Mouse (Mus musculus): ENCODE measurements around the gene Rad51c.
"Not testable (repeated sequence)": the region's sequence is repeated elsewhere in the genome, so short reads cannot be mapped to it uniquely, and the experiment has no call there.

The Rad51c gene

GRCm38 (mm10) chr11:87432447-87432846, 27.7 kb upstream of the Rad51c start:
- DNase-seq (ENCODE audit: low spot score in 2 of 2), result no peak

- not testable (repeated sequence) for DNase-seq (ENCODE audit: low spot score in 2 of 2)
Measured at GRCm38 (mm10) chr11:87431813-87432212, 27.1 kb upstream of the Rad51c start.

DNA sequence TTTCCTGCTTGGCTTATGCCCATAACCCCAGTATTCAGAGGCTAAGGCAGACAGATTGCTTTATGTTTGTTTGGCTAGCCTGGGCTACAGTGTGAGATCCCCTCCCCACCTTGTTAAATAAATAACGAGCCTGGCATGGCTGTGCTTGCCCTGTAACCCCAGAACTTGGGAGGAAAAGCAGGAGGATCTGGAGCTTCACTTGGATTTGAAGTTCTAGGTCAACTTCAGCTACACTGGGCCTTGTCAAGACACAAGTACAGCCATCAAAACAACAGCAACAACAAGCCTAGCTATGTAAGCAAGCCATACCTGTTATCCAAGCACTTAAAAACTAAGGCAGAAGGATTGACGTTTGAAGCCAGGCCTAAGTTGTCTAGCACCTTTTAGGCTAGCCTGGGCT, 25.6 kb upstream of the Rad51c start:
- no peak for DNase-seq (ENCODE audit: low spot score in 2 of 2)

DNA sequence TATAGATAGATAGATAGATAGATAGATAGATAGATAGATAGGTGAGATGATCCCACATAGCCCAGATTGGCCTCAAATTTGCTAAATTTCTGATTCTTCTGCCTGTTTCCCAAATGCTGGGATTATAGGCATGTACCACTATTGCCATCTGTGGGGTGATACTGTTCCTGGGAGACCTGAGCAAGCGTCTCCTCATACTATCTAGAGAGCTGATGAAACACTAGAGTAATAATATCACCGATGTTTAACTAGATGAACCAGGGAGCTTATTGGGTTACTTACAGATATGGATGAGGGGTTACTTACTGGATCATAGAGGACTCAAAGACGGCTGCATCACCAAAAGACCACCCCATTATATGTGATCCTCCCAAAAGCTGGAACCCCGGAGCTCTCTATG, 24.6 kb upstream of the Rad51c start:
- DNase-seq (ENCODE audit: low spot score in 2 of 2), result no peak

DNA sequence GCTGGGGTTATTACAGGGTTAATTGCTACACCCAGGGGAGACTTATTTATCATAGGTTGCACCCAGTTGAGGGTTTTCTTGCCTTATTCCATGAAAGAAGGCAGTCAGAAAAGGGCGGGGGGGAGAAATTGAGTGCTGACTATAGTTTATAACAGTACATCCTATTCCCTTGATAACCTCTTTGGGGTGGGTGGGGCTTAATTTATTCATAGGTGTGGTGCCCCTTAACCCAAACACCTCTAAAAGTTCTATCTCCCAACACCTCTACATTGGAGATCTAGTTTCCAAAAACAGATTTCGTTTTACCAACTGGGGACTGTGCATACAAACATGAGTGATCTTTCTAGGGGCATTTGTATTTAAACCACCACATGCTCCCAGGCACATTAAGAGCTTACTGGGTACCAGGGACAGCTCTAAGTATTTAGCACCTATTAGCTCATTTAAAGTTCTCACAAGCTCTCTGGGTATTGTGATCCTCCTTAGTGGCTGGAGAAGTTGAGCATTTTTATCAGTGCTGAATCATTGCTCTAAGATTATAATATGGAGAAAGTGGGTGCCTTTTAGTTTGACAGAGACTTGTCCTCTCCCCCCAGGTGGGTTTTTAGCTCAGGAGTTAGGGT, 23.4 kb upstream of the Rad51c start:
- no peak for DNase-seq (ENCODE audit: low spot score in 2 of 2)

- DNase-seq (ENCODE audit: low spot score in 2 of 2), result no peak
Measured at GRCm38 (mm10) chr11:87427273-87428050, 22.7 kb upstream of the Rad51c start.

DNA sequence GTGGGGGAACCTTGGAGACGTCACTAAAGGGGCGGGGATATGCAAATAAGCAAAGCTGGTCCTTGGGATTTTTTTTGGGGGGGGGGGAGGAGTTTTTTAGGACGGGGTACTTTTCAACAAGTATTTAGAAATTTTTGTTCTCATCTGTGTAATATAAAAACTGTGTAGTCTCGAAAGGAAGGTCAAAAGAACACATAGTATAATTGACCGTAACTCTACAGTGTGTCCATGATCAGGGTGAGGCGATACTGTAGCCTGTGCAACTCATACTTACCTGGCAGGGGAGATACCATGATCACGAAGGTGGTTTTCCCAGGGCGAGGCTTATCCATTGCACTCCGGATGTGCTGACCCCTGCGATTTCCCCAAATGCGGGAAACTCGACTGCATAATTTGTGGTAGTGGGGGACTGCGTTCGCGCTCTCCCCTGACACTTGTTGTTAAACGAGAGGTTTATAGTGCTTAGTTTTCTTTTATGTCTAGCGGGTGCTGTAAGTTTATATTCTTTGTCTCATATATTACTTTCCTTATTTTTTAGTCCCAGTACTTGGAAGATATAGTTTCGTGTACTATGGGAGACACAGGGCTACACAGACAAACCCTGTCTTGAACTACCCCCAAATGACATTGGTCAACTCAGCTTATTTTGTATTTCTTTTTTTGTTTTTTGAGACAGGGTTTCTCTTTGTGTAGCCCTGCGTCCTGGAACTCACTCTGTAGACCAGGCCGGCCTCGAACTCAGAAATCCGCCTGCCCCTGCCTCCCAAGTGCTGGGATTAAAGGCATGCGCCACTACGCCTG, 21.9 kb upstream of the Rad51c start:
- peak; percentile 77 for DNase-seq (ENCODE audit: low spot score in 2 of 2)

- no peak for DNase-seq (ENCODE audit: low spot score in 2 of 2)
Measured at GRCm38 (mm10) chr11:87426121-87426449, 21.3 kb upstream of the Rad51c start.

DNA sequence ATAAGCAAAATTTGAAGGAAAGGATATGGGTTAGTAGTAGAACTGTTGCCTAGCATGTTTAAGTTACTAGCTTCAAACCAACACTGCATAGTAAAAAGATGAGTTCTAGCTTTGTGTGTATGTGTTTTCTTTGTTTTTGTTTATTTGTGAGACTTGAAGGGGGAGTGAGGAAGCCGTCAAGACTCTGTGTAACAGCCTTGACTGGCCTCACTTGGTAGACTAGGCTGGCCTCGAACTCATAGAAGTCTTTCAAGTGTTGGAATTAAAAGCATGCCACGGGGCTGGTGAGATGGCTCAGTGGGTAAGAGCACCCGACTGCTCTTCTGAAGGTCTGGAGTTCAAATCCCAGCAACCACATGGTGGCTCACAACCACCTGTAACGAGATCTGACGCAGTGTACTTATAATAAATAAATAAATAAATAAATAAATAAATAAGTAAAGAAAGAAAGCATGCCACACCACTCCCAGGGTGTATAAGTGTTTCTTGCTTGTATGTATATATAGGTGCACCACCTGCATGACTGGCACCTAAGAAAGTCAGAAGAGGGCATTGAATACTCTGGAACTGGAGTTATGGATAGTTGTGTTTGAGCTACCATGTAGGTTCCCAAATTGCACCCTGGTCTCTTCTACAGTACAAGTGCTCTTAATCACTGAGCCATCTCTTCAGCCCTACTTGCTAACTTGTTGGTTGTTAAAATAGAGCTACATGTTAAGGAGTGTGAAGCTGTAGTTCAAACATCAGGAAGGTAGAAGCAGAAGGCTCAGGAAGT, 19.0 kb upstream of the Rad51c start:
- no peak for DNase-seq (ENCODE audit: low spot score in 2 of 2)

DNA sequence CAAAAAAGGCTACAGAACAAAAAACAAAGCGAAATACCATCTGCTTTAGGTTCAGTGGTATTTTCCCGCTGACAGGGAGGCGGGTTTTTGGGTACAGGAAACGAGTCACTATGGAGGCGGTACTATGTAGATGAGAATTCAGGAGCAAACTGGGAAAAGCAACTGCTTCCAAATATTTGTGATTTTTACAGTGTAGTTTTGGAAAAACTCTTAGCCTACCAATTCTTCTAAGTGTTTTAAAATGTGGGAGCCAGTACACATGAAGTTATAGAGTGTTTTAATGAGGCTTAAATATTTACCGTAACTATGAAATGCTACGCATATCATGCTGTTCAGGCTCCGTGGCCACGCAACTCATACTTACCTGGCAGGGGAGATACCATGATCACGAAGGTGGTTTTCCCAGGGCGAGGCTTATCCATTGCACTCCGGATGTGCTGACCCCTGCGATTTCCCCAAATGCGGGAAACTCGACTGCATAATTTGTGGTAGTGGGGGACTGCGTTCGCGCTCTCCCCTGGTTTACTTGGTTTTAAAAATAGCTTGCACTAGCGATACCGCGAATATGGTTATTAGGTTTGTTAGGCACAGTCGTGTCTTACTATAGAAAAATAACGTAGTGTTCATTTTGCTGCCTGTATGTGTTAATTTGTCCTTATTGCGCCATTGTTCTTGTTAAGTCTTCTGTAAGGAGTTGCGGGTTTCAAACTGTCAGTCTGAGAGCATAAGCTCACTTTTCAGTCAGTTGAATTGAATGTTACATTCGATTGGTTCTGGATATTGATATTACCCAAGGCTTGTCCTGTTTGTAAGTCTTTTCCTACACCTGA, 18.0 kb upstream of the Rad51c start:
- DNase-seq (ENCODE audit: low spot score in 2 of 2), result peak; percentile 77 to 81

DNA sequence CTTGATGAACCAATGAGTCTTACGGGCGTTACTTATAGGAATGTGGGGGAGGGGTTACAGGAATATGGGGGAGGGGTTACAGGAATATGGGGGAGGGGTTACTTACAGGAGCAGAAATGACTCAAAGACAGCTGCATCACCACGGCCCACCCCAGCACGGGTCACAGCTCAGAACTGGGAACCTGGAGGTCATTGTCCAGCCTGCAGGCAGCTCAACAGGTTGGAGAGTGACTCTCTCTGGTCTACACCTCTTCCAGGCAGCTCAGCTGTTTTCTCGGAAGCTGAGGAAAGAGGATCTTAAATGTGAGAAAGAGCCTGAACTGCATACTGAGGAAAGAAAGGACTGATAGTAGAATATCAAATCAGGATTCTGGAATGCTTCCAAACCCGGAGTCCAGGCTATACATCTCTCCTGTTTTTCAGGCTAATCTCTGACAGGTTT, 17.0 kb upstream of the Rad51c start:
- DNase-seq (ENCODE audit: low spot score in 2 of 2), result no peak

- no peak for DNase-seq (ENCODE audit: low spot score in 2 of 2)
Measured at GRCm38 (mm10) chr11:87420861-87421260, 16.1 kb upstream of the Rad51c start.

DNA sequence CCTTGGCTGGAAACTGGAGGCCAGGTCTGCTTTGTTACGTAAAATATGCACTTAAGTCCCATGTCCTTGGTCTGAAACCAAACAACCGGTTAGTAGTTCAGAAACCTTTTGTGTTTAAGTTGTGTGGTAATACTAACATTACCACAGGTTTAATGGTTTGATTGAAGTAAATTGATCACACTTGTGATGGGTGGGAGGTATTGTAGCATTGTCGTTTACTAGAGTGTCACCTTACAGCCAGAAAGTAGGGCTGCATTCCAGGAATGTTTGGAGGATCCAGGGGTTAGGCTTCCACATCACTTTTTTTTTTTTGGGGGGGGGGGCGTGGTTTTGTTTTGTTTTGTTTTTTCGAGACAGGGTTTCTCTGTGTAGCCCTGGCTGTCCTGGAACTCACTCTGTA, 11.4 kb upstream of the Rad51c start:
- DNase-seq (ENCODE audit: low spot score in 2 of 2), result no peak

- not testable (repeated sequence) for DNase-seq (ENCODE audit: low spot score in 2 of 2)
Measured at GRCm38 (mm10) chr11:87413412-87413811, 8.7 kb upstream of the Rad51c start.

DNA sequence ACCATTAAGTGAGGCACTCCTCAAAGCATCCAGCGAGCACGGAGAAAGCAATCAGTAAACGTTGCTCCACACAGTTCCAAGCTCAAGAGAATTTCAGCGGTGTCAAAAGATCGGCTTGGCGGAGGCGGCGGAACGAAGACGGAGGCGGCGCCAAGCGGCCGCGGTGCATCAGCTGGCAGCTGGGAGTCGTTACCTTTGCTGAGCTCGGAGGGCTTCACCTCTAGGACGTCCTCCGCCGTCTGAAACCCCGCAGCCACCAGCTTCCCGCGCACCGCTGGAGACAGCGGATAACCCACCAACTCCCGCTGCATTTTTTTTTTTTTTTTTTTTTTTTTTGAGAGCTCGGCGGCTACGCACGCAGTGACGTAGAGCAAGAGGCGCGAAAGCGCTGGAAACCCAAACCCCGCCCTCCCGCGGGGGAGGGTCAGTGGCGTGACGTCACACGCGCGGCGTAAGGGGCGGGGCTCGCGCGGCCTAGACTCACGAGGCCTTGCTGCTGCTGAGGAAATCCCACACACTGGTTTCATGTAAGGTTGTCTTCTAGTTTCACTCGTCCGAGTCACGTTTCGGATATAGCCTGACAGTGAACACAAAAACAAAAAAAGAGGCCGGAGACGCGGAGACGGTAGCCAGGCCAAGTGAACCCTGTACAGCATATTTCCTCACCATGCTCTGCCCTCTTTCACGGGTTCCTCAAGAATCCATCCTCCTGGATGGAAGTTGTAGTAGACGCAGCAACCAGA, 472 bp downstream of the Rad51c start:
- DNase-seq (ENCODE audit: low spot score in 2 of 2), result peak; percentile 93 to 96

- no peak for DNase-seq (ENCODE audit: low spot score in 2 of 2)
Measured at GRCm38 (mm10) chr11:87398402-87398801, 6.4 kb downstream of the Rad51c start.

DNA sequence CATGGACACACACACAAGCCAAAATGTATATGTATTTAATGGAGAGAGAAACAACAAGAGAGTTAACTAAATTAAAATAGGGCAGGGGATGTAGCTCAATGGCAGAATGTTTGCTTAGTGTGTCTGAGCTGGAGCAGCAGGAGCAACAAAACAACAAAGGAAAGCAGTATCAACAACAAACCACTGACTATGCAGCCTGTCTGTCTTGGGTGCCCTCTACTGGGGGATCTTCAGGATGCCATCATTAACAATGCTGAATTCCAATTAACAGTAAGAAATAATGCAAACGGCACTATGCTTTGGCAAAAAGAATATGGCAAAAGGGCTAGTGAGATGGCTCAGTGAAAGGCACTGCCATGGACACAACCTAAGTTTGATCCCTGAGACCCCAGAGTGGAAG, 10.9 kb downstream of the Rad51c start:
- DNase-seq (ENCODE audit: low spot score in 2 of 2), result no peak

DNA sequence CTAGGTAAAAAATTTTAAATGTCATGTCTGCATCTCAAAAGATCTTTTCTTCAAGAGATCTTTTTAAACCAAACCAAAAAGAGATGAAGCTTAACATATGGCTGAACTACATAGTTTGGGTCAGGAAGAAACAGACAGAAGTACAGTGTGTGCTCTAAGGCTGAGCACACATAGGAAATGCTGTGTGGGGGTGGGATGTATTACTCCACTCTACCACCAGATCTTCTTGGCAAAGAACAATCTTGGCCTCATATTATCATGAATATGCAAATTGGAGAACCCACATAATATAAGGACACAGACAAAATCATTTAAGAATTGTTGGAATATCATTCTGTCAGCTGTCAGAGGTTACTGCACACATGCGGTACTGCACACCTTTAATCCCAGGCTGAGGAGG, 19.1 kb downstream of the Rad51c start:
- no peak for DNase-seq (ENCODE audit: low spot score in 2 of 2)

- no peak for DNase-seq (ENCODE audit: low spot score in 2 of 2)
Measured at GRCm38 (mm10) chr11:87384551-87384950, 20.2 kb downstream of the Rad51c start.

DNA sequence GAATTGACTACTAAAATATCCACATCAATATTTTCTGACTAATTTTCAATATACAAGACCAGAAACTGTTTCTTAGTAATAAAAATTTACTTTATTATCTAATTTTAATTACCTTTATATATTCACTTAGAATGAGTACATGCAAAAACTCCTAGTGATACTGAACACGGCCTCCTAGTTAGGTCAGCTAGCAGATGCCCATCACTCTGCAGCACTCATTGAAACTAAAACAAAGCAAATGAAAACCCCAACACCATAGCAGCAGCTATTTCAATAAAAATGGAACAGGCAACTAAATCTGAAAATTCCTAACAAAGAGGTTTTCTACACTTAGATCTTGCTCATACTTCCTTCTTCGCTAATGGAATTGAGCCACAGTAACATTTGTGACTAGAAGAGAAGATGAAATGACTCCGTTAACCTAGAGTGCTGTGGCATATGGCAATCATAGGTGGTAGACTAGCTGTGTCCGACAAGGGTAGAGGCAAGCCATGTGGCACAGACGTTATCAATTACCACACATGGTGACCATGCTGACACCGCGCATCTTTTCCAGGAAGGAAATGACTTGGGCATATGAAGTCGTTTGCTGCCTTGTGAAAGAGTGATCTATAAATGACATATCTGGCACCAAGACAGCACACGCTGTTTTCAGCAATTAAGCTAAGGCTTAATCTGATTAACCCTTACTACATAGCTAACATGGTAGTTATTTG, 36.7 kb downstream of the Rad51c start:
- no peak for DNase-seq (ENCODE audit: low spot score in 2 of 2)
